Comparison of ENCODE assay signal across 20 mouse cellular contexts in genomic region chr1:36848036-36848435, GRCm38 (mm10).
A peak's percentile ranks its signal among the peaks of the same experiment; 100 is the strongest.
DNase-seq lines count a peak whose midpoint lies in the region; ATAC-seq and TF ChIP-seq lines count a peak whose summit lies in the region.
"Had no signal": no experiment of that assay in that cellular context is flagged by ENCODE, and none has a peak within 500 bp of the region (broad histone marks: within the 10 kb centered on the region; RNA-seq: fewer than 3 reads in every experiment).

No protein-coding gene starts in this region.

- no peak for ATAC-seq in midbrain, embryonic 11.5 days (ENCODE audit: low FRiP score)
- ATAC-seq in midbrain, embryonic 14.5 days (ENCODE audit: low FRiP score, low TSS enrichment) = no peak
- ATAC-seq: inflammation-experienced regulatory T-cells, adult 6 months had no signal

- H3K27me3 ChIP-seq in heart, embryonic 10.5 days (ENCODE audit: insufficient read depth, poor library complexity, severe bottlenecking) = no peaks in the 10 kb centered on the region
- H3K27me3 ChIP-seq in midbrain, embryonic 11.5 days (ENCODE audit: control insufficient read depth, insufficient read depth, low read length) = no peaks in the 10 kb centered on the region
- no peaks in the 10 kb centered on the region for H3K27me3 ChIP-seq in midbrain, embryonic 14.5 days (ENCODE audit: control insufficient read depth, insufficient read depth, low read length)
- H3K27me3 ChIP-seq in MEL (ENCODE audit: control insufficient read depth in 1 of 2, insufficient read depth in 2 of 2, low read length in 2 of 2) = no peaks in the 10 kb centered on the region
- H3K27me3 ChIP-seq in splenic B cell, adult 2 months (ENCODE audit: control insufficient read depth, insufficient read depth, low read length, poor library complexity, severe bottlenecking) = no peaks in the 10 kb centered on the region
- H3K27me3 ChIP-seq: forebrain, embryonic 12.5 days; limb, embryonic 13.5 days; megakaryocyte, embryonic 14.5 days had no signal

- no peak overlapping the region for H3K4me2 ChIP-seq in midbrain, embryonic 11.5 days
- H3K4me2 ChIP-seq in midbrain, embryonic 14.5 days (ENCODE audit: low read length) = no peak overlapping the region
- H3K4me2 ChIP-seq: forebrain, embryonic 12.5 days; limb, embryonic 13.5 days had no signal

- 84% methylated on average over 1 of the region's 1 CpGs for WGBS in heart, embryonic 10.5 days
- 88% methylated on average over 1 of the region's 1 CpGs for WGBS in midbrain, embryonic 11.5 days
- 81% methylated on average over 1 of the region's 1 CpGs for WGBS in midbrain, embryonic 14.5 days

- peaks cover 20% of the 10 kb centered on the region for H3K4me1 ChIP-seq in heart, embryonic 10.5 days
- H3K4me1 ChIP-seq in midbrain, embryonic 11.5 days (ENCODE audit: control insufficient read depth, insufficient read depth, low read length) = peaks cover 5% of the 10 kb centered on the region; the same call in 1 of the 2 replicates
- no peaks in the 10 kb centered on the region for H3K4me1 ChIP-seq in midbrain, embryonic 14.5 days (ENCODE audit: control insufficient read depth, insufficient read depth, low read length)
- no peaks in the 10 kb centered on the region for H3K4me1 ChIP-seq in MEL (ENCODE audit: control insufficient read depth in 1 of 2, insufficient read depth in 2 of 2, low read length in 2 of 2)

- H3K9me3 ChIP-seq in heart, embryonic 10.5 days = no peaks in the 10 kb centered on the region
- H3K9me3 ChIP-seq in midbrain, embryonic 11.5 days (ENCODE audit: control insufficient read depth, low read length) = no peaks in the 10 kb centered on the region
- H3K9me3 ChIP-seq in midbrain, embryonic 14.5 days (ENCODE audit: control insufficient read depth, low read length) = no peaks in the 10 kb centered on the region
- no peaks in the 10 kb centered on the region for H3K9me3 ChIP-seq in MEL (replicated peaks; ENCODE audit: insufficient read depth, low read length)
- H3K9me3 ChIP-seq: embryonic facial prominence, embryonic 10.5 days; forebrain, embryonic 12.5 days; hindbrain, embryonic 10.5 days; limb, embryonic 13.5 days; megakaryocyte, embryonic 14.5 days had no signal

- DNase-seq in heart, adult 11 months = peak; percentile 69
- no peak for DNase-seq in heart, embryonic 10.5 days (ENCODE audit: low spot score)
- peak; percentile 77 for DNase-seq in midbrain, embryonic 11.5 days (ENCODE audit: low spot score, missing footprints)
- no peak for DNase-seq in midbrain, embryonic 14.5 days
- DNase-seq in MEL (ENCODE audit: low read depth, low spot score) = peak; percentile 33
- peak; percentile 20 for DNase-seq in splenic B cell, adult 2 months (ENCODE audit: low read depth, low spot score)
- DNase-seq in urinary bladder, postnatal 25 days (ENCODE audit: low spot score) = no peak
- DNase-seq: cerebellum, adult 2 months; gastrocnemius, postnatal 10 days; kidney, adult 9 months; kidney, postnatal 4 days; lung, adult 18-20 months; retina, postnatal 1 day had no signal

- H3K9ac ChIP-seq in midbrain, embryonic 11.5 days (ENCODE audit: low read length) = no peak overlapping the region
- H3K9ac ChIP-seq in midbrain, embryonic 14.5 days (replicated peaks; ENCODE audit: low read length) = no peak overlapping the region
- H3K9ac ChIP-seq in MEL (ENCODE audit: control insufficient read depth, low read depth, low read length, poor library complexity, severe bottlenecking) = no peak overlapping the region
- H3K9ac ChIP-seq: forebrain, embryonic 12.5 days; limb, embryonic 13.5 days had no signal

- H3K36me3 ChIP-seq in heart, embryonic 10.5 days = peaks cover 3% of the 10 kb centered on the region; the same call in 1 of the 2 replicates
- H3K36me3 ChIP-seq in midbrain, embryonic 11.5 days (ENCODE audit: control insufficient read depth, insufficient read depth, low read length) = 0 out of 2 replicates have a peak, but pooled peaks cover 2% of the 10 kb centered on the region
- no peaks in the 10 kb centered on the region for H3K36me3 ChIP-seq in midbrain, embryonic 14.5 days (ENCODE audit: control insufficient read depth, insufficient read depth, low read length)
- peaks cover 0 to 7% of the 10 kb centered on the region in 2 experiments; a peak in 2 of 4 replicates for H3K36me3 ChIP-seq in MEL (ENCODE audit: control insufficient read depth in 1 of 2, insufficient read depth in 2 of 2, low read length in 2 of 2)
- peaks cover 2% of the 10 kb centered on the region; the same call in 1 of the 2 replicates for H3K36me3 ChIP-seq in splenic B cell, adult 2 months (ENCODE audit: control insufficient read depth, insufficient read depth, low read length, poor library complexity, severe bottlenecking)

- peak; percentile 23 to 41 (median 27); a peak in 5 of 6 replicates for TF ChIP-seq CTCF in MEL (IDR thresholded peaks at IDR 0.05 in 2 of 3, conservative IDR thresholded peaks at IDR 0.05 in 1 of 3; ENCODE audit: control insufficient read depth in 1 of 3, insufficient read depth in 1 of 3, low read depth in 2 of 3, low read length in 3 of 3, poor library complexity in 1 of 3, severe bottlenecking in 1 of 3)

- TF ChIP-seq RAD21 in MEL (IDR thresholded peaks at IDR 0.05; ENCODE audit: low read depth, low read length) = no peak

- no peaks in the 10 kb centered on the region for H3K79me2 ChIP-seq in MEL (ENCODE audit: control insufficient read depth, insufficient read depth, low read length, poor library complexity)

- no peak overlapping the region for H3K4me3 ChIP-seq in heart, embryonic 10.5 days
- no peak overlapping the region for H3K4me3 ChIP-seq in midbrain, embryonic 11.5 days (ENCODE audit: low read depth, low read length)
- no peak overlapping the region for H3K4me3 ChIP-seq in midbrain, embryonic 14.5 days (replicated peaks; ENCODE audit: low read depth, low read length)
- no peak overlapping the region for H3K4me3 ChIP-seq in MEL (ENCODE audit: control insufficient read depth in 1 of 2, insufficient read depth in 1 of 2, low read depth in 2 of 2, low read length in 2 of 2)
- H3K4me3 ChIP-seq: embryonic facial prominence, embryonic 10.5 days; forebrain, embryonic 12.5 days; hindbrain, embryonic 10.5 days; limb, embryonic 13.5 days; megakaryocyte, embryonic 14.5 days had no signal

- TF ChIP-seq EP300 in MEL (IDR thresholded peaks at IDR 0.05; ENCODE audit: low read depth in 1 of 2, low read length in 2 of 2) = no peak

- no peak for TF ChIP-seq POLR2A in MEL (IDR thresholded peaks at IDR 0.05; ENCODE audit: control insufficient read depth in 1 of 2, insufficient read depth in 1 of 2, low read depth in 1 of 2, low read length in 2 of 2, poor library complexity in 1 of 2)

- no peak overlapping the region for H3K27ac ChIP-seq in heart, embryonic 10.5 days
- no peak overlapping the region for H3K27ac ChIP-seq in midbrain, embryonic 11.5 days (ENCODE audit: low read depth, low read length)
- no peak overlapping the region for H3K27ac ChIP-seq in midbrain, embryonic 14.5 days (replicated peaks; ENCODE audit: low read depth, low read length)
- H3K27ac ChIP-seq in MEL (ENCODE audit: control insufficient read depth, low read depth, low read length) = no peak overlapping the region
- H3K27ac ChIP-seq: embryonic facial prominence, embryonic 10.5 days; forebrain, embryonic 12.5 days; hindbrain, embryonic 10.5 days; limb, embryonic 13.5 days; stomach, postnatal 0 days had no signal

TF ChIP-seq in MEL, 35 proteins besides CTCF, POLR2A, EP300 and RAD21:
- TF ChIP-seq SMC3 (IDR thresholded peaks at IDR 0.05; ENCODE audit: low read depth, low read length) = peak; percentile 38
- TF ChIP-seq CHD1 (IDR thresholded peaks at IDR 0.05; ENCODE audit: low read depth, low read length) = no peak

Comparison
In these comparisons a context has a peak if more than half of its experiments do, and no peak if none do; other contexts are left out.
1. DNase-seq: peak in heart, adult 11 months (single experiment), midbrain, embryonic 11.5 days (single experiment), MEL (single experiment) and splenic B cell, adult 2 months (single experiment); none in heart, embryonic 10.5 days (single experiment), midbrain, embryonic 14.5 days (single experiment) and urinary bladder, postnatal 25 days (single experiment).